Mouse (Mus musculus): Measurements from ENCODE around the gene Mapkap1.

- TF ChIP-seq POLR2A (IDR thresholded peaks at IDR 0.05; ENCODE audit: borderline replicate concordance, extremely low read depth, low read depth, low read length), result no peak
- TF ChIP-seq CTCF (IDR thresholded peaks at IDR 0.05; ENCODE audit: insufficient read depth, low read length), result no peak
Measured at GRCm38 (mm10) chr2:34503975-34504730, 97.6 kb downstream of the Mapkap1 start.
